In the genomic region with DNA sequence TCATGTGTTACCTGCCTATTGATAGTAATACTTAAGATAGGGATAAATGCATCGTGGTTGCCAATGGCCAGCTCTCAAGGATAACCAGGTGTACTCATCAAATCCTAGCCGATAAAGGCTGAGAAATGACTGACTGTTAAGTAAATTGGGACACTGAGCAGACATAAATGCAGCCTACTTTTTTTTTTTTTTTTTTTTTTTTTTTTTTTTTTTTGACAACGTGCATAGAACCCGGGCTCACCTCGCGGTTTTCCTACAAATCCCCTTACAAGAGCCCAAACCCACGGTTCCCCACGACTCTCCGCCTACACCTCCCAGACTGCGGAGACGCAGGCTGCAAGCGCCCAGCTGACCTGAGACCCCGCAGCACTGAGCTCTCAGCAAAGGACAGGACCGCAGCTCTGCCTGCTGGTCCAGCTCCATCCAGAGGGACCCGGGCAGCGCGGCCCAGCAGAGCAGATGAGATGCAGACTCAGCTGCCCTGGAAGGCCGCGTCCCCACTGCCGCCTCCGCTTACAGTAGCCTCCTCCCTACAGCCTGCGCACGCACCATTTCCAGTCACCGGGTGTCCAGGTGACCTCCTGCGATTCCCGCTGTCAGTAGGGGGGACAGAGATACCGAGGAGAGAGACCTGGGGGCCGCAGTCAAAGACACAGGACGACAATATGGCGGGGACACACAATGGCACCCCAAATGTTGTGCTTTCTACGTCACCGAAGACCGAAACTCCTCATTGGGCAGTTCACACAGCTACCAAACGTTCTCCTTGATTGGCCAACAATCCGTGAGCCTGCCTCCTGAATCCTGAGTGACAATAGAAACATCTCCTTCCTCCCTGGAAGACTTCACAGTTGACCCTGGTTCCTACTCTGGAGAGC, we compare ENCODE assay signal across 8 mouse cellular contexts. TPM values are rescaled to one million over a fixed set of nuclear protein-coding genes. Genes with fewer than 3 reads are reported as not detected.
DNase-seq lines count a peak whose midpoint lies in the region; ATAC-seq and TF ChIP-seq lines count a peak whose summit lies in the region.

Gene Zfp799 (minus strand): TSS at position 722 of the 878 bp plus-strand sequence.

- peak; percentile 100 for ATAC-seq in forebrain, embryonic 16.5 days
- ATAC-seq in lung, embryonic 14.5 days (ENCODE audit: insufficient read depth), result peak; percentile 98

- 2% methylated on average over 34 of the region's 35 CpGs for WGBS in forebrain, embryonic 16.5 days
- 1% methylated on average over 35 of the region's 35 CpGs for WGBS in lung, embryonic 14.5 days
- WGBS in olfactory bulb, adult 2 months, result 1% methylated on average over 35 of the region's 35 CpGs
- 2% methylated on average over 35 of the region's 35 CpGs for WGBS in thymus, adult 2 months

- TF ChIP-seq POLR2A in olfactory bulb, adult 2 months (IDR thresholded peaks at IDR 0.05; ENCODE audit: insufficient read depth, low read depth, low read length), result peak; percentile 43; the same call in 1 of the 2 replicates
- TF ChIP-seq POLR2A in thymus, adult 2 months (IDR thresholded peaks at IDR 0.05; ENCODE audit: control insufficient read depth, extremely low read depth, insufficient read depth, low read length, poor library complexity), result no peak

- peaks cover 0 to 2% of the 10 kb centered on the region in 2 experiments; a peak in 2 of 4 replicates for H3K4me1 ChIP-seq in ES-E14 (ENCODE audit: control insufficient read depth in 2 of 2, insufficient read depth in 2 of 2, low read length in 2 of 2, poor library complexity in 1 of 2)
- peaks cover 7% of the 10 kb centered on the region for H3K4me1 ChIP-seq in forebrain, embryonic 16.5 days (replicated peaks; ENCODE audit: control insufficient read depth, insufficient read depth, low read length)
- peaks cover 6% of the 10 kb centered on the region for H3K4me1 ChIP-seq in lung, embryonic 14.5 days (ENCODE audit: insufficient read depth)
- H3K4me1 ChIP-seq in olfactory bulb, adult 2 months (ENCODE audit: control insufficient read depth, insufficient read depth, low read length), result no peaks in the 10 kb centered on the region
- peaks cover 3% of the 10 kb centered on the region; the same call in 1 of the 2 replicates for H3K4me1 ChIP-seq in thymus, adult 2 months (replicated peaks; ENCODE audit: control insufficient read depth, insufficient read depth, low read length)

- no peaks in the 10 kb centered on the region for H3K9me3 ChIP-seq in ES-E14 (ENCODE audit: control insufficient read depth, insufficient read depth, low read depth, low read length)
- no peaks in the 10 kb centered on the region for H3K9me3 ChIP-seq in forebrain, embryonic 16.5 days (ENCODE audit: control insufficient read depth, low read length)
- H3K9me3 ChIP-seq in lung, embryonic 14.5 days (ENCODE audit: low read depth, low read length), result no peaks in the 10 kb centered on the region

- H3K36me3 ChIP-seq in ES-E14 (ENCODE audit: control insufficient read depth, insufficient read depth, low read length, poor library complexity, severe bottlenecking), result no peaks in the 10 kb centered on the region
- peaks cover 6% of the 10 kb centered on the region for H3K36me3 ChIP-seq in forebrain, embryonic 16.5 days (ENCODE audit: control insufficient read depth, insufficient read depth)
- peaks cover 12% of the 10 kb centered on the region; the same call in 1 of the 2 replicates for H3K36me3 ChIP-seq in lung, embryonic 14.5 days (ENCODE audit: insufficient read depth)
- no peaks in the 10 kb centered on the region for H3K36me3 ChIP-seq in thymus, adult 2 months (ENCODE audit: control insufficient read depth, insufficient read depth, low read length)

- peak within 1 kb of the TSS; percentile 92 for H3K9ac ChIP-seq in ES-E14 (ENCODE audit: insufficient read depth, low read depth, low read length, poor library complexity, severe bottlenecking)
- peak within 1 kb of the TSS; percentile 94 for H3K9ac ChIP-seq in forebrain, embryonic 16.5 days (replicated peaks; ENCODE audit: low read depth, low read length)
- peak within 1 kb of the TSS; percentile 93 for H3K9ac ChIP-seq in lung, embryonic 14.5 days

- peak within 1 kb of the TSS; percentile 32; the same call in 1 of the 2 replicates for H3K27ac ChIP-seq in ES-E14 (ENCODE audit: insufficient read depth, low read depth, low read length, poor library complexity, severe bottlenecking)
- H3K27ac ChIP-seq in forebrain, embryonic 16.5 days (ENCODE audit: low read length), result peak within 1 kb of the TSS; percentile 77
- H3K27ac ChIP-seq in layer of hippocampus, adult 2 months, result peak within 1 kb of the TSS; percentile 97
- peak within 1 kb of the TSS; percentile 42; the same call in 1 of the 2 replicates for H3K27ac ChIP-seq in lung, embryonic 14.5 days (ENCODE audit: low read depth)
- peak within 1 kb of the TSS; percentile 89 for H3K27ac ChIP-seq in olfactory bulb, adult 2 months (ENCODE audit: insufficient read depth, low read depth, low read length)
- H3K27ac ChIP-seq in thymus, adult 2 months (ENCODE audit: control insufficient read depth, insufficient read depth, low read length), result no peak within 1 kb of the TSS

- TF ChIP-seq CTCF in layer of hippocampus, adult 2 months (conservative IDR thresholded peaks at IDR 0.05), result no peak
- TF ChIP-seq CTCF in lung, embryonic 14.5 days (IDR thresholded peaks at IDR 0.05; ENCODE audit: low read depth), result no peak
- no peak for TF ChIP-seq CTCF in olfactory bulb, adult 2 months (IDR thresholded peaks at IDR 0.05; ENCODE audit: insufficient read depth, low read depth, low read length)
- TF ChIP-seq CTCF in thymus, adult 2 months (IDR thresholded peaks at IDR 0.05; ENCODE audit: borderline replicate concordance, control insufficient read depth, extremely low read depth, insufficient read depth, low read length, poor library complexity), result 0 out of 2 replicates have a peak, but pooled peaks have one; percentile 12

- peak within 1 kb of the TSS; percentile 90 for H3K4me2 ChIP-seq in forebrain, embryonic 16.5 days (ENCODE audit: low read length)
- H3K4me2 ChIP-seq in lung, embryonic 14.5 days, result peak within 1 kb of the TSS; percentile 85

- peak; percentile 48 for DNase-seq in ES-E14 (ENCODE audit: low read depth, low spot score)
- peak; percentile 77 to 89 for DNase-seq in cerebellum, adult 18-20 months
- peak; percentile 69 to 74 for DNase-seq in heart, postnatal 36 days
- DNase-seq in layer of hippocampus, adult 2 months (ENCODE audit: low spot score in 2 of 2), result peak; percentile 73 to 92
- peak; percentile 94 for DNase-seq in lung, embryonic 14.5 days
- peak; percentile 69 for DNase-seq in thymus, adult 2 months

- in situ Hi-C loops in ES-E14 (cut with MboI; ENCODE audit: low sequenced_read_pairs in 2 of 2, unreplicated experiment in 2 of 2), result no loop called here

- H3K27me3 ChIP-seq in forebrain, embryonic 16.5 days (replicated peaks; ENCODE audit: control insufficient read depth, insufficient read depth, low read length), result no peaks in the 10 kb centered on the region
- H3K27me3 ChIP-seq in lung, embryonic 14.5 days (ENCODE audit: insufficient read depth, low read length), result no peaks in the 10 kb centered on the region
- H3K27me3 ChIP-seq in thymus, adult 2 months (ENCODE audit: control insufficient read depth, insufficient read depth, low read length), result no peaks in the 10 kb centered on the region

- H3K4me3 ChIP-seq in ES-E14 (ENCODE audit: insufficient read depth in 1 of 2, low read depth in 1 of 2, low read length in 2 of 2, poor library complexity in 1 of 2, severe bottlenecking in 1 of 2), result peak within 1 kb of the TSS; percentile 92 to 99
- peak within 1 kb of the TSS; percentile 89 for H3K4me3 ChIP-seq in forebrain, embryonic 16.5 days (replicated peaks; ENCODE audit: low read length)
- peak within 1 kb of the TSS; percentile 93 for H3K4me3 ChIP-seq in layer of hippocampus, adult 2 months
- peak within 1 kb of the TSS; percentile 81 for H3K4me3 ChIP-seq in lung, embryonic 14.5 days (ENCODE audit: low read depth, low read length)
- peak within 1 kb of the TSS; percentile 63 for H3K4me3 ChIP-seq in olfactory bulb, adult 2 months (ENCODE audit: insufficient read depth, low read depth, low read length)
- H3K4me3 ChIP-seq in thymus, adult 2 months (ENCODE audit: control insufficient read depth, insufficient read depth, low read length), result peak within 1 kb of the TSS; percentile 75

- intact Hi-C loops in heart, postnatal 36 days (cut with DNase I), result loop anchor here (5.0 kb wide), 1 partner anchor 42 kb away; the partner anchor contains the start of gene Zfp871

TF ChIP-seq in ES-E14, 5 proteins besides CTCF, POLR2A, EP300 and RAD21:
- TF ChIP-seq MAFK (IDR thresholded peaks at IDR 0.05; ENCODE audit: insufficient read depth, low read depth, low read length) (no peak), ZNF384 (IDR thresholded peaks at IDR 0.05; ENCODE audit: low read depth, low read length) (peak; percentile 93)

RNA-seq across cellular contexts. Expression of gene Zfp799, which starts in this region (rescaled TPM):
- 9.3 and 12.9 TPM in 2 replicates for total RNA-seq in ES-E14 (2012; rRNA removed)
- 18.8 and 20.0 TPM in 2 replicates for polyA plus RNA-seq in forebrain, embryonic 16.5 days (2015; fragmentation: Nextera tagmentation; extraction: Ambion mirVana)
- 10 to 100 TPM in 1 of 2 experiments, 1 to 10 TPM in 1; 9.3 to 12.4 TPM for total RNA-seq in heart, postnatal 36 days (2021)
- total RNA-seq in layer of hippocampus, adult 2 months (2021), result 10 to 100 TPM; 30.7 to 34.6 TPM
- polyA plus RNA-seq in lung, embryonic 14.5 days (2014; fragmentation: Nextera tagmentation; extraction: Ambion mirVana), result 16.1 and 19.0 TPM in 2 replicates
- not detected in 2 replicates for polyA plus RNA-seq in olfactory bulb, adult 2 months (2012; ENCODE audit: insufficient read depth, insufficient read length, low replicate concordance, missing spikeins)
- polyA plus RNA-seq in thymus, adult 2 months (2012; rRNA removed), result 9.8 and 12.5 TPM in 2 replicates
